Mouse (Mus musculus): ENCODE results near the gene Dedd2. TPM values are rescaled to one million over a fixed set of nuclear protein-coding genes. Genes with fewer than 3 reads are reported as not detected.

Dedd2 gene
- polyA plus RNA-seq, 1 experiment from 2014 or later = 14.7 TPM

- Histone ChIP-seq H3K4me2 (replicated peaks) (no peak overlapping the region), H3K27me3 (no peaks in the 10 kb centered on the region), H3K9ac (no peak overlapping the region), H3K27ac (replicated peaks) (no peak overlapping the region), H3K9me3 (replicated peaks) (no peaks in the 10 kb centered on the region), H3K4me3 (replicated peaks) (no peak overlapping the region), H3K4me1 (peaks cover 4% of the 10 kb centered on the region; the same call in 1 of the 2 replicates), H3K36me3 (peaks cover 22% of the 10 kb centered on the region; the same call in 1 of the 2 replicates)
- 68% methylated on average over 3 of the region's 3 CpGs for WGBS
- ATAC-seq (ENCODE audit: insufficient number of reproducible peaks, low FRiP score, low TSS enrichment, low read depth) = no peak
Measured at GRCm38 (mm10) chr7:25213099-25213498, 7.3 kb downstream of the Dedd2 start.

- H3K27ac ChIP-seq (replicated peaks) = no peak overlapping the region
- no peaks in the 10 kb centered on the region for H3K27me3 ChIP-seq
- 85% methylated on average over 4 of the region's 4 CpGs for WGBS
- H3K9me3 ChIP-seq (replicated peaks) = no peaks in the 10 kb centered on the region
- no peaks in the 10 kb centered on the region for H3K4me1 ChIP-seq
- H3K4me2 ChIP-seq (replicated peaks) = no peak overlapping the region
- no peak overlapping the region for H3K9ac ChIP-seq
- H3K4me3 ChIP-seq (replicated peaks) = no peak overlapping the region
- no peak for ATAC-seq (ENCODE audit: insufficient number of reproducible peaks, low FRiP score, low TSS enrichment, low read depth)
- H3K36me3 ChIP-seq = peaks cover 21% of the 10 kb centered on the region; the same call in 1 of the 2 replicates
Measured at GRCm38 (mm10) chr7:25210482-25210881, 9.9 kb downstream of the Dedd2 start.

- Histone ChIP-seq H3K4me1 (no peaks in the 10 kb centered on the region), H3K9ac (no peak overlapping the region), H3K27ac (replicated peaks) (no peak overlapping the region), H3K4me3 (replicated peaks) (no peak overlapping the region), H3K36me3 (peaks cover 27% of the 10 kb centered on the region), H3K27me3 (no peaks in the 10 kb centered on the region), H3K9me3 (replicated peaks) (no peaks in the 10 kb centered on the region), H3K4me2 (replicated peaks) (no peak overlapping the region)
- 53% methylated on average over 3 of the region's 3 CpGs for WGBS
- 0 out of 2 replicates have a peak, but pooled peaks have one; percentile 36 for ATAC-seq (ENCODE audit: insufficient number of reproducible peaks, low FRiP score, low TSS enrichment, low read depth)
Measured at GRCm38 (mm10) chr7:25209161-25209622, 11.2 kb downstream of the Dedd2 start.

DNA sequence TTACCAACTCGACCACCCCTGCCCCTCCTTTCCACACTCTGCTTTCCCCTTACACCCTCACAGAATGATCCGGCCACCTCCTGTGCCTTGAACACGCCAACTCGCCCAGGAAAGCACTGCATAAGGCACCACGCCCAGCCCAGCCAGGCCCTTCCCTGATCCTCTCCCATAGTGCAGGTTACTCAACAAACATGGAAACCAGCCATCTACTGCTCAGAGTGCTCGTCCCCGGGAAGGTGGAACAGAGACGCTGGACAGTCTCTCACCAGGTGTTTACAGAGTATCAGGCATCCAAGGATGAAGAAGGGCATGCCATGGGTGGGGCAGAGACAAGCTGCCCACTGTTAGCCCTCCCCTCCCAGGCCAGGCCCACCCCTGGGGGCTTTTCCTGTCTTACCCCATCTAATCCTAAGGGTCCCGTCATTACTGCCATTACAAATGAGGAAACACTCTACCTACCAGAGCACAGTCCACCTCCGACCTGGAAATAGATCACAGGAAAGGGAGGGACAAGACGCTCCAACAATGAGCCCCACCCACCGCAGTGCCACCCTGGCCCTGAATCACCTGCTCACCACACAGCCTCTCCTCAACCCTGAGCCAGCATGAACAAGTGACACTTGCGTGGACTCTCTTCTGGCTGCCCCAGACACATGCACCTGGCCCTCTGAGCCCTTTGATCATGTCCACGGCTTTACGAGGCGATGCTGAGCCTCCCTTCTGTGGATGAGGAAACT, 14.2 kb downstream of the Dedd2 start:
- no peak for ATAC-seq (ENCODE audit: insufficient number of reproducible peaks, low FRiP score, low TSS enrichment, low read depth)

DNA sequence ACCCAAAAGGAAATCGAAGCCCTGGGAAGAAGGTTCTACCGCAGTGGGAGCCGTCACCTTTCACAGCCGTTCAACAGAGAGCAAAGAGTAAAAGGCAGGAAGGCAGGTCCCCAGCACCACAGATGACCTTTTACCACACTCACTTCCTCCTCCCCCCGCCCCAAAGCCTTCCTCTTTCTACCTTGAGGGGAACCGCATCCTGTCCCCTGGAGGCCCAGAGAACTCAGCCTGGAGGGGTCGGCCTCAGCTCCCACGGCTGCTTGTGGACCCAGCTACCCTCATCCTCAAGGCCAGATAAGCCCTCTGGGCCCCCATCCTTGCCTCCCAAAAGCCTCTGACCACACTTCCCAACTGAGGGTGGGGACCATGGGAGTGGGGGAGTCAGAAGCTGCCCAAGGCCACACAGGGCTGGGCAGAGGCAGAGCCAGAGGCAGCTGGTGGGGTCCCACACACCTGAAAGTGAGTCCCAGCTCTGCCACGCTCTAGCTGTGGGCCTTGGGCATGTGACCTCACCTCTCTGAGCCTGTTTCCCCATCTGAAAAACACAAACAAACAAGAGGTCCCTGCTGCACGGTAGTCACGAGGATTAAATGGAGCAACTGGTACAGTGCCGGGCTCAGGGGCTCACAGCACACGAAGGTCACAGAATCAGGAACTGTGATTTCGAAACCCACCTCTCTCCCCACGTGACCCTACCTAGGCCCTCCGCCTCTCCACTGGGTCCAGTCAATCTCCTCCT, 14.9 kb downstream of the Dedd2 start:
- Histone ChIP-seq H3K27ac (replicated peaks) (no peak overlapping the region), H3K9me3 (replicated peaks) (no peaks in the 10 kb centered on the region), H3K9ac (no peak overlapping the region), H3K36me3 (peaks cover 41% of the 10 kb centered on the region), H3K4me1 (no peaks in the 10 kb centered on the region), H3K4me3 (replicated peaks) (no peak overlapping the region), H3K27me3 (no peaks in the 10 kb centered on the region), H3K4me2 (replicated peaks) (no peak overlapping the region)
- no peak for ATAC-seq (ENCODE audit: insufficient number of reproducible peaks, low FRiP score, low TSS enrichment, low read depth)
- 72% methylated on average over 16 of the region's 16 CpGs for WGBS

More for the DNA sequence above, 14.2 kb downstream of the Dedd2 start:
- H3K27me3 ChIP-seq = no peaks in the 10 kb centered on the region
- H3K4me3 ChIP-seq (replicated peaks) = no peak overlapping the region
- WGBS = 86% methylated on average over 16 of the region's 16 CpGs
- H3K9me3 ChIP-seq (replicated peaks) = no peaks in the 10 kb centered on the region
- H3K27ac ChIP-seq (replicated peaks) = no peak overlapping the region
- H3K9ac ChIP-seq = no peak overlapping the region
- no peaks in the 10 kb centered on the region for H3K4me1 ChIP-seq
- H3K36me3 ChIP-seq = peaks cover 47% of the 10 kb centered on the region
- no peak overlapping the region for H3K4me2 ChIP-seq (replicated peaks)

DNA sequence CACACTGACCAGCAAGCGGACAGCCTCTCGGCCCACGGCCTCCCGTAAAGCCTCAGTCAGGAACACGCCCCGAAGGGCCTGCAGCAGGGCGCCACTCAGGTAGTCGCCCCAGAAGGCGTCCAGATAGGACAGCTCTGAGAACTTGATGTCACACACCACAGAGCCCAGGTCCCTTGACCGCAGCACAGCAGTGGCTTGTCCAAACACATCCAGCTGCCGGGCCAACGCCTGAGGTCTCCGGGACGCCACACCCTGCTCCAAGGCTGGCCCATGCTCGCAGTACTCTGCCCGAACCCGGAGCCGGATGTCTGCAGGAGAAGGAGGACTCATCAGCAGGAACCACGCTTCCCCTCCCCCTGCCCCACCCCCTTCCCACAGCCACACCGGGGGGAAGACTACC, 16.8 kb downstream of the Dedd2 start:
- H3K36me3 ChIP-seq = peaks cover 31% of the 10 kb centered on the region
- H3K27ac ChIP-seq (replicated peaks) = no peak overlapping the region
- ATAC-seq (ENCODE audit: insufficient number of reproducible peaks, low FRiP score, low TSS enrichment, low read depth) = no peak
- H3K4me2 ChIP-seq (replicated peaks) = no peak overlapping the region
- no peak overlapping the region for H3K4me3 ChIP-seq (replicated peaks)
- no peaks in the 10 kb centered on the region for H3K9me3 ChIP-seq (replicated peaks)
- no peaks in the 10 kb centered on the region for H3K27me3 ChIP-seq
- no peak overlapping the region for H3K9ac ChIP-seq
- 79% methylated on average over 20 of the region's 20 CpGs for WGBS
- no peaks in the 10 kb centered on the region for H3K4me1 ChIP-seq

GRCm38 (mm10) chr7:25197384-25198018, 22.9 kb downstream of the Dedd2 start:
- Histone ChIP-seq H3K4me3 (replicated peaks) (no peak overlapping the region), H3K36me3 (0 out of 2 replicates have a peak, but pooled peaks cover 5% of the 10 kb centered on the region), H3K9ac (no peak overlapping the region), H3K27me3 (no peaks in the 10 kb centered on the region), H3K4me2 (replicated peaks) (no peak overlapping the region), H3K4me1 (peaks cover 6% of the 10 kb centered on the region; the same call in 1 of the 2 replicates), H3K27ac (replicated peaks) (no peak overlapping the region), H3K9me3 (replicated peaks) (no peaks in the 10 kb centered on the region)
- ATAC-seq (ENCODE audit: insufficient number of reproducible peaks, low FRiP score, low TSS enrichment, low read depth) = peak; percentile 29; the same call in 1 of the 2 replicates
- 60% methylated on average over 10 of the region's 10 CpGs for WGBS

DNA sequence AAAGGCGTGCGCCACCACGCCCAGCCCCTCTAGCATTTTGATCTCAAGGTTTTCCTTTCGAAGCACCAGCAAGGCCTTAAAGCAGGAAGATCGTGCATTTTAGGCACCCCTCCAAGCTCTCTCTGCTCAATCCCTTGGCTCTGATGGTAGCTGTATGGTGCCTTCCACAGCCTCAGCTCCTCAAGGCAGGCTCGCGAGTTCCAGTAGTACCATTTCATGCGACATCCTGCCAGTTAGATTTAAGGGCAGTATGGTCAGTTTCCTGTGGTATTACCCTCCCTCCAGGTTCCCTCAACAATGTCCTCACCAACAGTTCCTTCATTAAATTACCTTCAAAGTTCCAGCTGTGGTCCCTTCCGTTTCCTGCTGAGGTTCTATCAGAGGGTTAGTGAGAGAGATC, 24.3 kb downstream of the Dedd2 start:
- H3K4me3 ChIP-seq (replicated peaks) = no peak overlapping the region
- H3K4me1 ChIP-seq = peaks cover 6% of the 10 kb centered on the region; the same call in 1 of the 2 replicates
- no peaks in the 10 kb centered on the region for H3K27me3 ChIP-seq
- ATAC-seq (ENCODE audit: insufficient number of reproducible peaks, low FRiP score, low TSS enrichment, low read depth) = no peak
- H3K9ac ChIP-seq = no peak overlapping the region
- H3K27ac ChIP-seq (replicated peaks) = no peak overlapping the region
- no peak overlapping the region for H3K4me2 ChIP-seq (replicated peaks)
- H3K9me3 ChIP-seq (replicated peaks) = no peaks in the 10 kb centered on the region
- H3K36me3 ChIP-seq = no peaks in the 10 kb centered on the region
- WGBS = 85% methylated on average over 9 of the region's 9 CpGs

- H3K4me2 ChIP-seq (replicated peaks) = no peak overlapping the region
- H3K27ac ChIP-seq (replicated peaks) = no peak overlapping the region
- no peaks in the 10 kb centered on the region for H3K27me3 ChIP-seq
- no peak overlapping the region for H3K9ac ChIP-seq
- H3K9me3 ChIP-seq (replicated peaks) = no peaks in the 10 kb centered on the region
- ATAC-seq (ENCODE audit: insufficient number of reproducible peaks, low FRiP score, low TSS enrichment, low read depth) = no peak
- H3K36me3 ChIP-seq = no peaks in the 10 kb centered on the region
- no peak overlapping the region for H3K4me3 ChIP-seq (replicated peaks)
- peaks cover 6% of the 10 kb centered on the region; the same call in 1 of the 2 replicates for H3K4me1 ChIP-seq
- WGBS = 80% methylated on average over 3 of the region's 3 CpGs
Measured at GRCm38 (mm10) chr7:25195148-25195547, 25.3 kb downstream of the Dedd2 start.

DNA sequence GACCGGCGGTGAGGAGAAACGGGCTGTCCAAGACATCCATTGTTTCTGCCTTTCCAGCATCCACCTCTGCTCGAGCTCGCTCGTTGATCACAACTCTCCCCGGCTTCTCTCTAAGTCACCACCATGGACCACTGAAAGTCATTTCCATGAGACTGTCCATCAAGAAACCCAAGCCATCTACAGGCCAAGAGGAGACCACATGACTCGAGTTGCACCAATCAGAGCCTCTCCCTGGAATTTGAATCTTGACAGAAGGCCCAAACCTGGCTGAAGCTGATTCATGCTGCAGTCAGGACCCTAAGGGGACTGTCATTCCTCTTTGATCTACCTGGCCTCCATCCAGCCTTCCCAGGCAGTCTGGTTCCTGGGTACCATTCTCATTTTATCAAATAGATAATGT, 28.3 kb downstream of the Dedd2 start:
- 76% methylated on average over 8 of the region's 8 CpGs for whole genome bisulfite sequencing
- H3K27me3 ChIP-seq = no peaks in the 10 kb centered on the region
- no peaks in the 10 kb centered on the region for H3K9me3 ChIP-seq (replicated peaks)

DNA sequence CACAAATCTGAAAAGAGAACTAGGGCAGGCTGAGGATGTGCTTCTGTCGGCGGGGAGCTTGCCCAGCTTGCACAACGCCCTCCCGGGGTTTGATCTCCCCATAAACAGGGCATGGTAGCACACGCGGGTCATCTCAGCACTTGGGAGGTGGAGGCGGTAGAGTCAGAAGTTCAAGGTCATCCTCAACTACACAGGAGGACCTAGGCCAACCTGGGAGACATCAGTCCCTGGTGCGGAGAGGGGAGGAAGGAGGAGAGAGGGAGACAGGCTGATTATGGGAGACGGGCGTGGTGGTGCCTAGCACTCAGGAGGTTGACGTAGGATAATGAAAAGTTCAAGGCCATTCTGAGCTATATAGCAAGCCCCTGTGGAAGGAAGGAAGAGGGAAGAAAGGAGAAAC, 29.6 kb downstream of the Dedd2 start:
- Histone ChIP-seq H3K9me3 (replicated peaks) (no peaks in the 10 kb centered on the region), H3K4me2 (replicated peaks) (no peak overlapping the region), H3K4me1 (no peaks in the 10 kb centered on the region), H3K4me3 (replicated peaks) (no peak overlapping the region), H3K9ac (no peak overlapping the region), H3K27me3 (0 out of 2 replicates have a peak, but pooled peaks cover 3% of the 10 kb centered on the region), H3K36me3 (no peaks in the 10 kb centered on the region), H3K27ac (replicated peaks) (no peak overlapping the region)
- no peak for ATAC-seq (ENCODE audit: insufficient number of reproducible peaks, low FRiP score, low TSS enrichment, low read depth)
- WGBS = 86% methylated on average over 11 of the region's 11 CpGs

More for the DNA sequence above, 28.3 kb downstream of the Dedd2 start:
- Histone ChIP-seq H3K27ac (replicated peaks) (no peak overlapping the region), H3K4me2 (replicated peaks) (no peak overlapping the region), H3K4me1 (no peaks in the 10 kb centered on the region), H3K4me3 (replicated peaks) (no peak overlapping the region), H3K36me3 (no peaks in the 10 kb centered on the region), H3K9ac (no peak overlapping the region)
- ATAC-seq (ENCODE audit: insufficient number of reproducible peaks, low FRiP score, low TSS enrichment, low read depth) = no peak

Data from embryonic facial prominence, embryonic 15.5 days (tissue).